Mouse (Mus musculus) megakaryocyte-erythroid progenitor cell, adult 5-6 weeks (primary cell): ENCODE results near the gene Lect2. TPM values are rescaled to one million over a fixed set of nuclear protein-coding genes. Genes with fewer than 3 reads are reported as not detected.

Experiments used
- ATAC-seq: replicated peaks from 2 replicates; pipeline ENCODE4 v1.8.0; 2016; ENCODE audit warnings: mild to moderate bottlenecking, inconsistent platforms; ENCODE audit not compliant: severe bottlenecking, poor library complexity, low FRiP score, low TSS enrichment
- total RNA-seq, 2 experiments: library from RNA; stranded (forward) in 1 of 2; stranded (reverse) in 1 of 2; fragments of 200-1000, 215-1000 nt in 1 of 2; fragments of >200 nt in 1 of 2; fragmentation: Nextera tagmentation in 1 of 2; gene quantifications; 2 replicates each; pipeline ENCODE4 v1.2.3; 2014 to 2017

Lect2 gene
- not detected in 2 replicates for total RNA-seq (2014; fragmentation: Nextera tagmentation)
- total RNA-seq (2017), result not detected in 2 replicates

GRCm38 (mm10) chr13:56548401-56548800 is at the start of gene Lect2:
Lect2 (minus strand) TSS chr13:56548502.
- no peak for ATAC-seq

DNA sequence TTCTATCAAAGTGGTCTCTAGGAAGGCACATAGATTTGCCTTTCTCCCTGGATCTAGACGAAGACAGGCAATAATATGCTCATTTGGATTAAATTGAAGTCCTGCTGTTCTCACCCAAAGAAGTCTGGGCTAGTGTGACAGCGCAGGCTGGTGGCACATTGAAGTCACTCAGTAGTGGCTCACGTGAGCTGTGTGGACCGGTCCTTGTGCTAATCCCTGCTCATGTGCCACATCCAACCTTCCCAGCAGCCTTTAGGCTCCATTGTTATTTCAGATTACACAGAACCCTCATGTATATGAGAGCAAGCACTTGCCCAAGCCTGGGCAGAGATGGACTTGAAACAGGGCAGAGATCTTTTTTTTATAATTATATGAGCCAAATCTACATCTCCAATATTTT is 49.0 kb upstream of the Lect2 start:
- ATAC-seq, result no peak

DNA sequence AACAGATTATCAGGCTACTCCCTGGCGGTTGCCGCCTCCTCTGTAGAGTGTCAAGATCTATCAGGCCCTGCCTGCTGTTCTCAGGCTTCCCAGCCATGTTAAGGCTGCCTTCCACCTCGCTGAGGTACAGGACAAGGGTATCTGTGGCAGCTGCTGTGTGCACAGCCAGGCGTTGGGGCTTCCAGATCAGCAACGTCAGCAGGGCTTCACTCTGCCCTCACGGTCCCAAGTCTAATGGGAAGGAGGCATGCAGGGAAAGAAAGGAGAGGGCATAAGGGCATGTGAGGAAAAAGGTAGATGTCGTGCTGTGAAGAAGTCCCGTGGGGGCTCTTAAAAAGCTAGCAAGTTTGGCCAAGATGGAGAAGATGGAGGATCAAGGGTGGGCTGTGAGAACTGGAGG is 46.9 kb upstream of the Lect2 start:
- no peak for ATAC-seq

GRCm38 (mm10) chr13:56593961-56594391 is 45.7 kb upstream of the Lect2 start:
- ATAC-seq, result no peak

DNA sequence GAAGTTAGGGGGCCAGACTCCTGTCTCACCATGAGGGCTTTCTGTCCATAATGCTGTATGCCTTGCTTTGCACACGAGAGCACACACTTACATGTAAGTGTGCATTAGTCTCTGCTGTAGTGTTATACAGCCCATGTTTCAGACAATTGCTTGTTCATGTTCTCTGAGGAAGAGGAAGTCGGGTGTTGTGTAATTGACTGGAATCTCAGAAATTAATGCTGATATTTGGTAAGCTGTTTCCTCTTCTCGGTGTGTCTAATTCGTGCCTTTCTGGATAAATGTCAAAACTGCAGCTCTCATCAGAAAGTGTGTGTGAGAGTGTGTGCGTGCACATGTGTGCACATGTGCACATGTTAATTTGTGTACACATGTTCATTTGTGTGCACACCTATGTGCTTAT is 44.9 kb upstream of the Lect2 start:
- no peak for ATAC-seq

- ATAC-seq, result no peak
Observed at GRCm38 (mm10) chr13:56591939-56592338, 43.6 kb upstream of the Lect2 start.

GRCm38 (mm10) chr13:56591191-56591590 is 42.9 kb upstream of the Lect2 start:
- ATAC-seq, result no peak

GRCm38 (mm10) chr13:56590202-56590601 is 41.9 kb upstream of the Lect2 start:
- no peak for ATAC-seq

DNA sequence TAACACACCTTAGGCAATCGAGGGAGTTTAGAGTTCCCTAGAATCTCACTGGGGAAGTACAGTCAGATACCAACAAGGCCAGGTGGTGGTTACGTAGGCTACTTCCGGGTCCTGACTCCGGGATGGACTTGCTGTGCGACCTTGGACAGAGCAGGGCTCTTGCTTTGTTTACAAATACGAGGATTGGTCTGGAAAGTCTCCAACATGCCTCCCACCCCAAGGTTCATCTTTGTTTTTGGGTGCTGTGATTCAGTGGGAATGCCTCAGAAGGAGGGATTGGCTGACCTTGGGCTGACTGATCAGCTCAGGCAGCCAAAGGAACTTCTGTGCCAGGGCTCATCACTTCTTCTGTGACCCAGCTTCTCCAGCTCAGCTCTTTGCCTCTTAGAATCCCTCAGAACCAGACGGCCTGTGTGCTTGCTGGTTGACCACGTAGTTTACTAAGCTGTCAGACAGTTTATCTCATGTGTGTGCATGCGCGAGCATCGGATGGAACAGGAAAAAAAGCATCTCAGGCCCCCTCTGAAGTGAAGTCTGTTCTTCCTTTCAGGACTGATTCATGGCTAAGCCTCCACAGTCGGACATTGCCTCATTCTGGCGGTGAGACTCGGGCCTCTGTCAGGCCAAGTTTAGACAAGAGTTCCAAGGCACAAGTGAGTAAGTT is 40.3 kb upstream of the Lect2 start:
- no peak for ATAC-seq

DNA sequence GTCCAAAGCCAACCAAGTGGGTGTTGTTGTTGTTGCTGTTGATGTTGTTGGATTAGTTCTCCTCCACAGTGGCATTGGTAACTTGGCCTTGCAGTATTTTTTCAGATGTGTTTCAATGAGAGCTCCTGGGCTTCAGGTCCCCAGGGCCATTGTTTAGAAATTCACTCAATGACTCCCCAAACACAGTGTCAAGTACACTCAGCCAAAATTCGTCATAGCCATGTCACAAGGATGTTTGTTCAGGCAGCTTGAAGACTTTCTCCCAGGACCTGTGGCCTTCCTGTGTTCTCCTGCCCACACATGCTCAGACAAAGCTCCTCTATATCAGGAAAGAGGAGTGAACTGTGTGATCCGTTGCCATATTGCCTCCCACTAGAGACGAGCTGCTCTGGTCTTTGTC is 37.7 kb upstream of the Lect2 start:
- no peak for ATAC-seq

DNA sequence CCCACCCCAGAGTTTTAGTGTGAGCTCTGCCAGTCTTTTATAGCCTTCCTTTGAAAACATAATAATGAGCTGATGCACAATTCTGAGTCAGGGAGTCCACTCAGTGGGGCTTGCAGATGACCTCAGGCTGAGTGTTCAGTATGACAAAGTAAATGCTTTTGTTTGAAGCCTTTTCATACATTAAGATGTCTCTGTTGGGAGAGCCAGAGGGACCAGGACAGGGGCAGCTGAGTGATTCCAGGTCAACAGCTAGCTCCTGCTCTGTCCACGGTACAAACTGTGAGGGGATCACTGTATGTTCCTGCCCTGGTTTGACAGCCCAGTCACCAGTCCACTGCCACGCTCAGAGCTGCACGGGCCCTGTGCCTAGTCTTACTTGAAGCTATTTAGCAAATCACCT is 34.4 kb upstream of the Lect2 start:
- no peak for ATAC-seq

- no peak for ATAC-seq
Observed at GRCm38 (mm10) chr13:56581961-56582434, 33.7 kb upstream of the Lect2 start.

- ATAC-seq, result no peak
Observed at GRCm38 (mm10) chr13:56581512-56581911, 33.2 kb upstream of the Lect2 start.

DNA sequence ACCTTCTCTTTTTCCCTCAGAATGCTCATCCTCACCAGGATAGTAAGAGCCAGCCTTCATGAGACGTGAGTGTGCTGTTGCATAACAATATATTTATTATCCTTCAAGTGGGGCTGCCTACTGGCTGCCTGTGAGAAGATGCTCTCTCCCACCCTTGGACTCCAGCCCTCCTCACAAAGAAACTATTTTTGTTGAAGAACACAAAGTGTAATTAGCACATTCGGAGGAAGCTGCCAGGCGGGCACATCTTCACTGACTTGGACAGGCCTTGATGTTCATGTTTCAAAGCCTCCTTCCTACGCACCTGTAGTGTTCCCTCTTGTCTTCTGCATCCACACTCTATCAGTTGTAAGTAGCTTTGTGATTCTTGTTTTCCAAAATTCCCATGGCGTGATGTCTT is 32.1 kb upstream of the Lect2 start:
- no peak for ATAC-seq

GRCm38 (mm10) chr13:56578097-56578496 is 29.8 kb upstream of the Lect2 start:
- ATAC-seq, result no peak

- peak; percentile 75 for ATAC-seq
Observed at GRCm38 (mm10) chr13:56575701-56576321, 27.5 kb upstream of the Lect2 start.

GRCm38 (mm10) chr13:56575074-56575473 is 26.8 kb upstream of the Lect2 start:
- ATAC-seq, result no peak

- no peak for ATAC-seq
Observed at GRCm38 (mm10) chr13:56571645-56572044, 23.3 kb upstream of the Lect2 start.

DNA sequence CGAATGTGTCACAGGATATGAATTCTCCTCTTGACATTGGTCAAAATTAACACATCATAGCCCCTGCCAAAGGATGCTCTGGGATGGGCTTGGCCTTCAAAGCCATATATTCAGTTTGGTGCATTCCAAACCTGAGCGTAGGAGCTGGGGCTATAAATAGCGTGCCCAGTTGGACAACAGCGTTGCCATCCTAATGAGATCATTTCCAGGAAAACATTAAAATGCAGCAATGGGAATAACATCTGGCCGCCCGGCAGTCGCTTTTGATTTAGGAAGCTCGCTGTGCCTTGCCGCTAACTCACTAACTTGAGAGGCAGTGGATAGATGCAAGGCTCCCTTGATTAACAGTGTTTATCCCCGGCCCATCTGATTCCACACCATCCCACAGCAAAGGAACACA is 18.0 kb upstream of the Lect2 start:
- ATAC-seq, result no peak

- ATAC-seq, result no peak
Observed at GRCm38 (mm10) chr13:56563075-56563474, 14.8 kb upstream of the Lect2 start.

DNA sequence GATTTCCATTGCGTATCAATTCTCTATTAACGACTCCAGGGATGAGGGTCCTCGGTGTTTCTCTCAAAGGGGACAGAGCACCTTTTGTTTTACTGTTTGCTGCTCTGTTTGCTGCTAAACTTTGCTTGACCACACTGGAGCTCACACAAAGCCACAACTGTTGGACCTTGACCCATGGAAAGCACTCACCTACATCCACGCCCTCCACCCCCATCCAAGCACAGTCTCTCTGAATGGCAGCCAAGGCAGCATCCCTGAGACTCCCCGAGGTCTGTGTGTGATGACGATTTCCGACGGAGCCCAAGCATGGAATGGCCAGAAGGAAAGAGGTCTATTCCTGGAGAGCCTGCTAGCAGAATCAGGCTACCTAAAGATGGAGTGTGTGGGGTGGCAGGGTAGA is 12.8 kb upstream of the Lect2 start:
- no peak for ATAC-seq
